Mouse (Mus musculus): Measurements from ENCODE around the gene Ggt1. TPM values are rescaled to one million over a fixed set of nuclear protein-coding genes. Genes with fewer than 3 reads are reported as not detected.

Ggt1 gene
- total RNA-seq (2023; ENCODE audit: inconsistent age) = not detected in 4 replicates

GRCm38 (mm10) chr10:75561071-75561654 is at the start of gene Ggt1:
Ggt1 (plus strand) TSS chr10:75561604.

GRCm38 (mm10) chr10:75517073-75517757 is 44.2 kb upstream of the Ggt1 start, which contains the start of gene Snrpd3:
Snrpd3 (plus strand) TSS chr10:75517551.

GRCm38 (mm10) chr10:75517758-75518143 is 43.7 kb upstream of the Ggt1 start, which contains the start of gene Gucd1:
Gucd1 (minus strand) TSS chr10:75517972.

GRCm38 (mm10) chr10:75559676-75560548 is 1.5 kb upstream of the Ggt1 start, which contains the start of gene Lrrc75b:
Lrrc75b (minus strand) TSS chr10:75560330.

GRCm38 (mm10) chr10:75589129-75589528 is 27.7 kb downstream of the Ggt1 start, which contains the start of gene Ggt5:
Ggt5 (plus strand) TSS chr10:75589340.

Other genes starting within 250 kb of the Ggt1 start
- 8.3 to 11.5 TPM (median 9.1 TPM) in 4 replicates for gene Adora2a, start 244.7 kb upstream of the Ggt1 start, total RNA-seq (2023; ENCODE audit: inconsistent age)
- 0.72 to 2.9 TPM (median 1.8 TPM) in 4 replicates for gene Upb1, start 160.5 kb upstream of the Ggt1 start, total RNA-seq (2023; ENCODE audit: inconsistent age)
- gene Snrpd3, start 44.1 kb upstream of the Ggt1 start, total RNA-seq (2023; ENCODE audit: inconsistent age) = 74.2 to 97.6 TPM (median 74.9 TPM) in 4 replicates
- 88.4 to 100 TPM (median 93.6 TPM) in 4 replicates for gene Gucd1, start 43.6 kb upstream of the Ggt1 start, total RNA-seq (2023; ENCODE audit: inconsistent age)
- not detected in 4 replicates for gene Lrrc75b, start 1.3 kb upstream of the Ggt1 start, total RNA-seq (2023; ENCODE audit: inconsistent age)
- 0.26 to 1.6 TPM (median 0.73 TPM) in 4 replicates for gene Ggt5, start 27.7 kb downstream of the Ggt1 start, total RNA-seq (2023; ENCODE audit: inconsistent age)
- 2.0 to 3.1 TPM (median 2.7 TPM) in 4 replicates for gene Susd2, start 82.4 kb downstream of the Ggt1 start, total RNA-seq (2023; ENCODE audit: inconsistent age)
- 85.4 to 99.8 TPM (median 93.3 TPM) in 4 replicates for gene Cabin1, start 202.7 kb downstream of the Ggt1 start, total RNA-seq (2023; ENCODE audit: inconsistent age)
- gene Ddt, start 211.8 kb downstream of the Ggt1 start, total RNA-seq (2023; ENCODE audit: inconsistent age) = 27.4 to 36.0 TPM (median 31.1 TPM) in 4 replicates
- gene Gm20441, start 219.3 kb downstream of the Ggt1 start, total RNA-seq (2023; ENCODE audit: inconsistent age) = not detected in 4 replicates
- gene Gstt3, start 219.8 kb downstream of the Ggt1 start, total RNA-seq (2023; ENCODE audit: inconsistent age) = 6.7 to 10.3 TPM (median 8.6 TPM) in 4 replicates
- not detected in 4 replicates for gene Gstt1, start 237.0 kb downstream of the Ggt1 start, total RNA-seq (2023; ENCODE audit: inconsistent age)

Measured in B cell, adult (primary cell).